ENCODE assay signal across 8 mouse cellular contexts in the genomic region with DNA sequence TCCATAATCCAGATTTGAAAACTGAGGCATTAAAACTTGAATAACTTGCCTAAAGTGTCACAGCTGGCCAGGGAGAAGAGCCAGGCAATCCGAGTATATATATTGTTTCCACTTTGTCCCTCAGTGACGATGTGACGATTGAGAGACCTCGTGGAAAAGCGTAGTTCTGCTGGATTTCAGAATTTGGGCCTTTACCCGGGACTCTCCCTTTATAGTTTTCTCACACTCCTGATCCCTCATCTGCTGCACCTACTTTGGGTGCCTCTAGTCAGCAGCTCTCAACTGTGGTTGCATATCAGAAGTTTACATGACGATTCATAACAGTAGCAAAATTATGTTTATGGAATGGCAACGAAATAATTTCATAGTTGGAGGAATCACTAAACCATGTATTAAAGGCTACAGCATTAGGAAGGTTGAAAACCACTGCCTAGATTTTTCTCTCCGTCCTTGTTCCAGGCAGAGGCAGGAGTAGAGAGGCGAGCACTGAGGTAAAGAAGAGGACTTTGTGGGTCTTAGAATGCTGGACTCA. TPM values are rescaled to one million over a fixed set of nuclear protein-coding genes. Genes with fewer than 3 reads are reported as not detected.
DNase-seq lines count a peak whose midpoint lies in the region; ATAC-seq and TF ChIP-seq lines count a peak whose summit lies in the region.

No protein-coding gene starts in this region.

- no peak for TF ChIP-seq CTCF in cerebellum, adult 2 months (IDR thresholded peaks at IDR 0.05; ENCODE audit: borderline replicate concordance, insufficient read depth, low read depth, low read length)

- WGBS in cerebellum, adult 2 months, result 36% methylated on average over 10 of the region's 10 CpGs
- 37% methylated on average over 10 of the region's 10 CpGs for WGBS in forebrain, embryonic 12.5 days
- 36% methylated on average over 10 of the region's 10 CpGs for WGBS in limb, embryonic 13.5 days

- no peaks in the 10 kb centered on the region for H3K27me3 ChIP-seq in cerebellum, adult 2 months (ENCODE audit: control insufficient read depth, insufficient read depth, low read length)
- H3K27me3 ChIP-seq in forebrain, embryonic 12.5 days, result peaks cover 13% of the 10 kb centered on the region
- H3K27me3 ChIP-seq in limb, embryonic 13.5 days, result peaks cover 18% of the 10 kb centered on the region

- H3K27ac ChIP-seq in cerebellum, adult 2 months (ENCODE audit: insufficient read depth, low read length), result no peak overlapping the region
- no peak overlapping the region for H3K27ac ChIP-seq in forebrain, embryonic 12.5 days
- H3K27ac ChIP-seq in limb, embryonic 13.5 days, result no peak overlapping the region

- H3K4me2 ChIP-seq in forebrain, embryonic 12.5 days, result peak overlapping the region; percentile 64
- H3K4me2 ChIP-seq in limb, embryonic 13.5 days (replicated peaks), result peak overlapping the region; percentile 77

- no peaks in the 10 kb centered on the region for H3K36me3 ChIP-seq in forebrain, embryonic 12.5 days (replicated peaks)
- no peaks in the 10 kb centered on the region for H3K36me3 ChIP-seq in limb, embryonic 13.5 days

- no peak for TF ChIP-seq POLR2A in cerebellum, adult 2 months (IDR thresholded peaks at IDR 0.05; ENCODE audit: borderline replicate concordance, insufficient read depth, low read length)

- no peak for ATAC-seq in forebrain, embryonic 12.5 days (ENCODE audit: low FRiP score)
- no peak for ATAC-seq in limb, embryonic 13.5 days (ENCODE audit: low FRiP score, low read depth)

- peak overlapping the region; percentile 78 for H3K9ac ChIP-seq in forebrain, embryonic 12.5 days
- H3K9ac ChIP-seq in limb, embryonic 13.5 days, result peak overlapping the region; percentile 86

- H3K4me3 ChIP-seq in cerebellum, adult 2 months (replicated peaks; ENCODE audit: insufficient read depth, low read depth, low read length), result peak overlapping the region; percentile 63
- peak overlapping the region; percentile 69 for H3K4me3 ChIP-seq in forebrain, embryonic 12.5 days (replicated peaks)
- H3K4me3 ChIP-seq in limb, embryonic 13.5 days, result peak overlapping the region; percentile 76

- H3K9me3 ChIP-seq in forebrain, embryonic 12.5 days, result no peaks in the 10 kb centered on the region
- 0 out of 2 replicates have a peak, but pooled peaks cover 4% of the 10 kb centered on the region for H3K9me3 ChIP-seq in limb, embryonic 13.5 days

- no peaks in the 10 kb centered on the region for H3K4me1 ChIP-seq in cerebellum, adult 2 months (ENCODE audit: control insufficient read depth, insufficient read depth, low read length)
- H3K4me1 ChIP-seq in forebrain, embryonic 12.5 days, result peaks cover 25% of the 10 kb centered on the region
- peaks cover 29% of the 10 kb centered on the region for H3K4me1 ChIP-seq in limb, embryonic 13.5 days

- no peak for DNase-seq in cerebellum, adult 2 months
- DNase-seq in cerebellum, postnatal 36 days, result no peak
- peak; percentile 49 for DNase-seq in A20 (ENCODE audit: low read depth, low spot score)
- peak; percentile 17 for DNase-seq in yolk sac, embryonic 10.5 days (ENCODE audit: low spot score)
- DNase-seq in testis, postnatal 14 days (ENCODE audit: low spot score), result no peak
- no peak for DNase-seq in cerebellum, adult 11 months

RNA-seq across cellular contexts. Expression of a gene that starts 0.9 kb away (rescaled TPM):
- 32.2 and 32.9 TPM in 2 replicates for polyA plus RNA-seq in cerebellum, adult 2 months (2012; rRNA removed)
- 83.4 and 84.9 TPM in 2 replicates for polyA plus RNA-seq in forebrain, embryonic 12.5 days (2016; fragmentation: Nextera tagmentation; extraction: Ambion mirVana)
- 51.7 and 53.7 TPM in 2 replicates for polyA plus RNA-seq in limb, embryonic 13.5 days (2015; fragmentation: Nextera tagmentation; extraction: Ambion mirVana)

RNA-seq across cellular contexts. Expression of a gene that starts 17.1 kb away (rescaled TPM):
- polyA plus RNA-seq in cerebellum, adult 2 months (2012; rRNA removed), result 0.33 and 0.57 TPM in 2 replicates
- polyA plus RNA-seq in forebrain, embryonic 12.5 days (2016; fragmentation: Nextera tagmentation; extraction: Ambion mirVana), result 0.41 and 0.49 TPM in 2 replicates
- polyA plus RNA-seq in limb, embryonic 13.5 days (2015; fragmentation: Nextera tagmentation; extraction: Ambion mirVana), result 0.37 TPM in 1 of 2 replicates, not detected in the other

Comparison
In these comparisons a context has a peak if more than half of its experiments do, and no peak if none do; other contexts are left out.
1. DNase-seq: peak in A20 (single experiment) and yolk sac, embryonic 10.5 days (single experiment); none in cerebellum, adult 2 months (0 of 2), cerebellum, postnatal 36 days (0 of 2), testis, postnatal 14 days (single experiment) and cerebellum, adult 11 months (single experiment).
2. Peak in every context shown above with its lines, with median percentiles within 50 percentile points of each other: H3K4me3 ChIP-seq.